Mouse (Mus musculus): ENCODE measurements around the gene Ntn1. TPM values are rescaled to one million over a fixed set of nuclear protein-coding genes. Genes with fewer than 3 reads are reported as not detected.

The Ntn1 gene
- polyA plus RNA-seq, 1 experiment from 2014 or later, result 6.7 TPM

GRCm38 (mm10) chr11:68383519-68383918 lies 17.1 kb downstream of the Ntn1 start:
- H3K27me3 ChIP-seq (replicated peaks; ENCODE audit: control insufficient read depth, insufficient read depth, low read length), result peaks cover 43% of the 10 kb centered on the region
- ATAC-seq (replicated peaks; ENCODE audit: low FRiP score, low TSS enrichment, low read depth) (no peak), DNase-seq (ENCODE audit: low spot score) (no peak)
- peaks cover 26% of the 10 kb centered on the region for H3K4me1 ChIP-seq (replicated peaks; ENCODE audit: control insufficient read depth, insufficient read depth, low read length)
- peak overlapping the region; percentile 1; the same call in 1 of the 2 replicates for H3K4me3 ChIP-seq (ENCODE audit: low read depth, low read length)
- H3K36me3 ChIP-seq (ENCODE audit: control insufficient read depth, insufficient read depth, low read length), result no peaks in the 10 kb centered on the region
- H3K4me2 ChIP-seq (ENCODE audit: low read length), result peak overlapping the region; percentile 70
- no peak overlapping the region for H3K9ac ChIP-seq (ENCODE audit: low read length)
- no peak overlapping the region for H3K27ac ChIP-seq (ENCODE audit: low read depth)
- H3K9me3 ChIP-seq (ENCODE audit: control insufficient read depth, low read length), result no peaks in the 10 kb centered on the region
- 21% methylated on average over 10 of the region's 10 CpGs for WGBS

- H3K4me3 ChIP-seq (ENCODE audit: low read depth, low read length), result no peak overlapping the region
- H3K36me3 ChIP-seq (ENCODE audit: control insufficient read depth, insufficient read depth, low read length), result no peaks in the 10 kb centered on the region
- ATAC-seq (replicated peaks; ENCODE audit: low FRiP score, low TSS enrichment, low read depth), result no peak
- peaks cover 40% of the 10 kb centered on the region for H3K27me3 ChIP-seq (replicated peaks; ENCODE audit: control insufficient read depth, insufficient read depth, low read length)
- H3K27ac ChIP-seq (ENCODE audit: low read depth), result no peak overlapping the region
- H3K4me2 ChIP-seq (ENCODE audit: low read length), result no peak overlapping the region
- peaks cover 30% of the 10 kb centered on the region for H3K4me1 ChIP-seq (replicated peaks; ENCODE audit: control insufficient read depth, insufficient read depth, low read length)
- no peak overlapping the region for H3K9ac ChIP-seq (ENCODE audit: low read length)
- DNase-seq (ENCODE audit: low spot score), result no peak
- WGBS, result 72% methylated on average over 1 of the region's 1 CpGs
- H3K9me3 ChIP-seq (ENCODE audit: control insufficient read depth, low read length), result no peaks in the 10 kb centered on the region
Measured at GRCm38 (mm10) chr11:68381833-68382232, 18.8 kb downstream of the Ntn1 start.

- Histone ChIP-seq H3K4me1 (replicated peaks; ENCODE audit: control insufficient read depth, insufficient read depth, low read length) (peaks cover 30% of the 10 kb centered on the region), H3K4me2 (ENCODE audit: low read length) (no peak overlapping the region), H3K27me3 (replicated peaks; ENCODE audit: control insufficient read depth, insufficient read depth, low read length) (peaks cover 40% of the 10 kb centered on the region), H3K9me3 (ENCODE audit: control insufficient read depth, low read length) (no peaks in the 10 kb centered on the region), H3K36me3 (ENCODE audit: control insufficient read depth, insufficient read depth, low read length) (no peaks in the 10 kb centered on the region), H3K9ac (ENCODE audit: low read length) (no peak overlapping the region), H3K4me3 (ENCODE audit: low read depth, low read length) (no peak overlapping the region), H3K27ac (ENCODE audit: low read depth) (no peak overlapping the region)
- 78% methylated on average over 9 of the region's 9 CpGs for WGBS
- DNase-seq (ENCODE audit: low spot score), result no peak
- no peak for ATAC-seq (replicated peaks; ENCODE audit: low FRiP score, low TSS enrichment, low read depth)
Measured at GRCm38 (mm10) chr11:68381318-68381717, 19.3 kb downstream of the Ntn1 start.

GRCm38 (mm10) chr11:68378946-68379764 lies 21.5 kb downstream of the Ntn1 start:
- WGBS, result 7% methylated on average over 16 of the region's 16 CpGs
- ATAC-seq (replicated peaks; ENCODE audit: low FRiP score, low TSS enrichment, low read depth), result no peak
- Histone ChIP-seq H3K27me3 (replicated peaks; ENCODE audit: control insufficient read depth, insufficient read depth, low read length) (peaks cover 21% of the 10 kb centered on the region), H3K4me3 (ENCODE audit: low read depth, low read length) (no peak overlapping the region), H3K4me1 (replicated peaks; ENCODE audit: control insufficient read depth, insufficient read depth, low read length) (peaks cover 16% of the 10 kb centered on the region), H3K36me3 (ENCODE audit: control insufficient read depth, insufficient read depth, low read length) (no peaks in the 10 kb centered on the region), H3K9me3 (ENCODE audit: control insufficient read depth, low read length) (no peaks in the 10 kb centered on the region), H3K9ac (ENCODE audit: low read length) (no peak overlapping the region), H3K4me2 (ENCODE audit: low read length) (peak overlapping the region; percentile 30), H3K27ac (ENCODE audit: low read depth) (no peak overlapping the region)
- no peak for DNase-seq (ENCODE audit: low spot score)

- DNase-seq (ENCODE audit: low spot score), result no peak
- WGBS, result 32% methylated on average over 5 of the region's 5 CpGs
- Histone ChIP-seq H3K4me3 (ENCODE audit: low read depth, low read length) (no peak overlapping the region), H3K36me3 (ENCODE audit: control insufficient read depth, insufficient read depth, low read length) (no peaks in the 10 kb centered on the region), H3K27me3 (replicated peaks; ENCODE audit: control insufficient read depth, insufficient read depth, low read length) (peaks cover 16% of the 10 kb centered on the region), H3K4me2 (ENCODE audit: low read length) (no peak overlapping the region), H3K9ac (ENCODE audit: low read length) (no peak overlapping the region), H3K4me1 (replicated peaks; ENCODE audit: control insufficient read depth, insufficient read depth, low read length) (peaks cover 16% of the 10 kb centered on the region), H3K9me3 (ENCODE audit: control insufficient read depth, low read length) (no peaks in the 10 kb centered on the region), H3K27ac (ENCODE audit: low read depth) (no peak overlapping the region)
- no peak for ATAC-seq (replicated peaks; ENCODE audit: low FRiP score, low TSS enrichment, low read depth)
Measured at GRCm38 (mm10) chr11:68378419-68378818, 22.2 kb downstream of the Ntn1 start.

- no peak for ATAC-seq (replicated peaks; ENCODE audit: low FRiP score, low TSS enrichment, low read depth)
- no peaks in the 10 kb centered on the region for H3K9me3 ChIP-seq (ENCODE audit: control insufficient read depth, low read length)
- WGBS, result 57% methylated on average over 10 of the region's 10 CpGs
Measured at GRCm38 (mm10) chr11:68373105-68373504, 27.5 kb downstream of the Ntn1 start.

GRCm38 (mm10) chr11:68371609-68372008 lies 29.0 kb downstream of the Ntn1 start:
- Histone ChIP-seq H3K4me3 (ENCODE audit: low read depth, low read length) (no peak overlapping the region), H3K36me3 (ENCODE audit: control insufficient read depth, insufficient read depth, low read length) (no peaks in the 10 kb centered on the region), H3K9me3 (ENCODE audit: control insufficient read depth, low read length) (no peaks in the 10 kb centered on the region), H3K4me1 (replicated peaks; ENCODE audit: control insufficient read depth, insufficient read depth, low read length) (peaks cover 2% of the 10 kb centered on the region; the same call in 1 of the 2 replicates), H3K27ac (ENCODE audit: low read depth) (no peak overlapping the region), H3K4me2 (ENCODE audit: low read length) (no peak overlapping the region), H3K9ac (ENCODE audit: low read length) (no peak overlapping the region), H3K27me3 (replicated peaks; ENCODE audit: control insufficient read depth, insufficient read depth, low read length) (no peaks in the 10 kb centered on the region)
- ATAC-seq (replicated peaks; ENCODE audit: low FRiP score, low TSS enrichment, low read depth), result no peak
- 69% methylated on average over 11 of the region's 11 CpGs for WGBS
- no peak for DNase-seq (ENCODE audit: low spot score)

More at GRCm38 (mm10) chr11:68373105-68373504, 27.5 kb downstream of the Ntn1 start:
- H3K27ac ChIP-seq (ENCODE audit: low read depth), result no peak overlapping the region
- no peaks in the 10 kb centered on the region for H3K36me3 ChIP-seq (ENCODE audit: control insufficient read depth, insufficient read depth, low read length)
- H3K4me1 ChIP-seq (replicated peaks; ENCODE audit: control insufficient read depth, insufficient read depth, low read length), result peaks cover 2% of the 10 kb centered on the region; the same call in 1 of the 2 replicates
- no peak overlapping the region for H3K4me3 ChIP-seq (ENCODE audit: low read depth, low read length)
- no peak for DNase-seq (ENCODE audit: low spot score)
- H3K27me3 ChIP-seq (replicated peaks; ENCODE audit: control insufficient read depth, insufficient read depth, low read length), result no peaks in the 10 kb centered on the region
- no peak overlapping the region for H3K9ac ChIP-seq (ENCODE audit: low read length)
- H3K4me2 ChIP-seq (ENCODE audit: low read length), result no peak overlapping the region

GRCm38 (mm10) chr11:68356901-68357300 lies 43.7 kb downstream of the Ntn1 start:
- no peak for DNase-seq (ENCODE audit: low spot score)
- Histone ChIP-seq H3K9ac (ENCODE audit: low read length) (no peak overlapping the region), H3K4me3 (ENCODE audit: low read depth, low read length) (no peak overlapping the region), H3K27me3 (replicated peaks; ENCODE audit: control insufficient read depth, insufficient read depth, low read length) (no peaks in the 10 kb centered on the region), H3K36me3 (ENCODE audit: control insufficient read depth, insufficient read depth, low read length) (no peaks in the 10 kb centered on the region), H3K4me1 (replicated peaks; ENCODE audit: control insufficient read depth, insufficient read depth, low read length) (no peaks in the 10 kb centered on the region), H3K9me3 (ENCODE audit: control insufficient read depth, low read length) (no peaks in the 10 kb centered on the region), H3K27ac (ENCODE audit: low read depth) (no peak overlapping the region), H3K4me2 (ENCODE audit: low read length) (no peak overlapping the region)
- ATAC-seq (replicated peaks; ENCODE audit: low FRiP score, low TSS enrichment, low read depth), result no peak
- WGBS, result 78% methylated on average over 8 of the region's 8 CpGs

- Histone ChIP-seq H3K27ac (ENCODE audit: low read depth) (no peak overlapping the region), H3K4me3 (ENCODE audit: low read depth, low read length) (no peak overlapping the region), H3K4me1 (replicated peaks; ENCODE audit: control insufficient read depth, insufficient read depth, low read length) (no peaks in the 10 kb centered on the region), H3K36me3 (ENCODE audit: control insufficient read depth, insufficient read depth, low read length) (no peaks in the 10 kb centered on the region), H3K9me3 (ENCODE audit: control insufficient read depth, low read length) (no peaks in the 10 kb centered on the region), H3K4me2 (ENCODE audit: low read length) (no peak overlapping the region), H3K9ac (ENCODE audit: low read length) (no peak overlapping the region), H3K27me3 (replicated peaks; ENCODE audit: control insufficient read depth, insufficient read depth, low read length) (no peaks in the 10 kb centered on the region)
- no peak for ATAC-seq (replicated peaks; ENCODE audit: low FRiP score, low TSS enrichment, low read depth)
- 62% methylated on average over 8 of the region's 8 CpGs for WGBS
- DNase-seq (ENCODE audit: low spot score), result no peak
Measured at GRCm38 (mm10) chr11:68355561-68355960, 45.1 kb downstream of the Ntn1 start.

All from intestine, embryonic 14.5 days (tissue).